Mouse (Mus musculus): ENCODE measurements at regions not wholly inside any gene's neighbourhood (a gene's known extent, or its start where the extent isn't known, plus 50 kb on each side); places are given as distances from the start of the nearest gene placed in this dataset.

GRCm38 (mm10) chr2:137204274-137204850, 87.9 kb upstream of the Jag1 start:
- no peak for ATAC-seq (replicated peaks; ENCODE audit: poor library complexity, severe bottlenecking)

DNA sequence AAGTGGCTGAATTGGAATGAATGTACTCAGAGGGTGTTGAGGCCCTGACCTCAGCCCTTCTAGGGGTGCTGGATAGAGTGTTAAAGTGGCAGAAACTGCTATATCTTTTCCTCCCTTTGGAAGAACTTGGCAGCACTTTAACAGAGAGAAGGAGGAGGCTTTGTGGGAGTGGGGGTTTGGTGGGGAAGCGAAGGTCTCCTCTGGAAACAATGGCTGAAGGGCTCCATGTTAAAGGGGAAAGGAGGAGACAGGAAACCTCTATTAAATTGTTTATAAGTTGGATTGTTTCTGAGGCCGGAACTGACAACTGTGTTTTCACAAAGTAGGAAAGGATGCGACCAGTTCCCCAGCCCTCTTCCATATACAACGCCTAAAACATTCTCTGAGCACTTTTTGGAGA, 83.7 kb upstream of the Jag1 start:
- no peak for ATAC-seq (replicated peaks; ENCODE audit: poor library complexity, severe bottlenecking)

- no peak for ATAC-seq (replicated peaks; ENCODE audit: poor library complexity, severe bottlenecking)
These were observed 75.7 kb upstream of the Jag1 start for GRCm38 (mm10) chr2:137192183-137192582.

- ATAC-seq (replicated peaks; ENCODE audit: poor library complexity, severe bottlenecking), result no peak
These were observed 52.7 kb upstream of the Jag1 start for GRCm38 (mm10) chr2:137169176-137169575.

DNA sequence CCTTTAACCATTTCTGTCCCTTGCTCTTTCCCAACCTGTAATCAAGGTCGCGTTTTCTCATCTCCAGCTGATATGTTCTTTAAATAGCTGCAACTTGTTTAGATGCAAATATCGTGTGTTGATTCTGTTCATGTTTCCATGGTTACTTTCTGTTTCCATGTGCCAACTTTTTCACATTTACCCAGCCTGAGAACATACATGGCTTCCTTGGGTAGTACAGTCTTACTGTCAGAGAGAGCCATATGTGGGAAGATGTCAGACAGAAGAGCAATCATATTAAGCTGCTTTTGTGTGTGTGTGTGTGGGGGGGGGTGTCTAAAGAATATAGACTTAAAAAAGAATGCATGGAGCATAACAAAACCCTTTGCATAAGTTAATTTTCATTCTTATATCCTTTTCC, 52.2 kb upstream of the Jag1 start:
- ATAC-seq (replicated peaks; ENCODE audit: poor library complexity, severe bottlenecking), result no peak

Data from granulocyte monocyte progenitor cell, adult 5-6 weeks (primary cell).